Mouse (Mus musculus) limb, embryonic 14.5 days (tissue): ENCODE results near the gene D630023F18Rik. TPM values are rescaled to one million over a fixed set of nuclear protein-coding genes. Genes with fewer than 3 reads are reported as not detected.

Source experiments
- ATAC-seq: fragments of 200-750 bp; cut with Nextera tagmentation; 2 replicates; pipeline ENCODE4 v1.8.0; 2017; ENCODE audit warnings: low read depth, moderate number of reproducible peaks, moderate TSS enrichment; ENCODE audit not compliant: low FRiP score
- DNase-seq: peaks from one replicate; pipeline ENCODE4 v3.0.0-alpha.2; 2015; ENCODE audit warnings: low spot score
- H3K27ac ChIP-seq: fragments of 300-500 bp; sonication (generic); replicated peaks from 2 replicates; pipeline ENCODE4 v1.5.1; 2014; ENCODE audit warnings: low read depth, mild to moderate bottlenecking, low read length, moderate library complexity, mixed read lengths
- H3K27me3 ChIP-seq: fragments of 300-500 bp; sonication (generic); 2 replicates; pipeline ENCODE4 v1.6.1; 2014; ENCODE audit warnings: low read length, mixed read lengths; ENCODE audit not compliant: control insufficient read depth, insufficient read depth
- H3K36me3 ChIP-seq: fragments of 300-500 bp; sonication (generic); 2 replicates; pipeline ENCODE4 v1.6.1; 2014; ENCODE audit warnings: mild to moderate bottlenecking, low read length, moderate library complexity, mixed read lengths; ENCODE audit not compliant: control insufficient read depth, insufficient read depth
- H3K4me1 ChIP-seq: fragments of 300-500 bp; sonication (generic); 2 replicates; pipeline ENCODE4 v1.6.1; 2014; ENCODE audit warnings: antibody characterized with exemption, low read length, mixed read lengths; ENCODE audit not compliant: control insufficient read depth, insufficient read depth
- H3K4me2 ChIP-seq: fragments of 300-500 bp; sonication (generic); replicated peaks from 2 replicates; pipeline ENCODE4 v1.6.1; 2014; ENCODE audit warnings: low read depth, mild to moderate bottlenecking, low read length, moderate library complexity; ENCODE audit not compliant: severe bottlenecking
- H3K4me3 ChIP-seq: fragments of 300-500 bp; sonication (generic); replicated peaks from 2 replicates; pipeline ENCODE4 v1.5.1; 2014; ENCODE audit warnings: low read length
- H3K9ac ChIP-seq: fragments of 300-500 bp; sonication (generic); 2 replicates; pipeline ENCODE4 v1.6.1; 2014; ENCODE audit warnings: mild to moderate bottlenecking, low read depth, low read length, moderate library complexity; ENCODE audit not compliant: severe bottlenecking
- H3K9me3 ChIP-seq: fragments of 300-500 bp; sonication (generic); 2 replicates; pipeline ENCODE4 v1.6.1; 2016; ENCODE audit warnings: low read length; ENCODE audit not compliant: control insufficient read depth
- POLR2A ChIP-seq: fragments of 200-500 bp; IDR thresholded peaks from 2 replicates; pipeline ENCODE4 v1.8.0; 2012; ENCODE audit warnings: inconsistent platforms, mild to moderate bottlenecking, moderate library complexity, borderline replicate concordance; ENCODE audit not compliant: insufficient read depth, insufficient read length; ENCODE audit errors: extremely low read depth
- WGBS: fragments of 180-500 bp; shearing (Covaris S2); extraction: QIAGEN DNeasy Blood & Tissue Kit; methylation state at CpG from one replicate; pipeline ENCODE4 v1.1.7; 2014; 5-methylcytosine and 5-hydroxymethylcytosine counted together
- polyA plus RNA-seq, 2 experiments: library from polyadenylated mRNA; depleted of rRNA in 1 of 2; stranded (reverse) in 1 of 2; unstranded in 1 of 2; fragments of >200 nt; fragmentation: Nextera tagmentation in 1 of 2; extraction: Ambion mirVana in 1 of 2; gene quantifications; 2 replicates each; pipeline versions ENCODE4 v1.2.1 to v1.2.3; 2012 to 2014

The D630023F18Rik gene
- polyA plus RNA-seq, 2 experiments = 0.24 to 0.44 TPM

GRCm38 (mm10) chr1:65088567-65089356, 34.3 kb downstream of the D630023F18Rik start:
- Histone ChIP-seq H3K4me2 (no peak overlapping the region), H3K27me3 (no peaks in the 10 kb centered on the region), H3K9me3 (no peaks in the 10 kb centered on the region), H3K4me3 (no peak overlapping the region), H3K27ac (no peak overlapping the region), H3K9ac (no peak overlapping the region), H3K36me3 (no peaks in the 10 kb centered on the region), H3K4me1 (no peaks in the 10 kb centered on the region)
- WGBS = 71% methylated on average over 6 of the region's 6 CpGs
- ATAC-seq (no peak), DNase-seq (no peak)
- no peak for TF ChIP-seq POLR2A

GRCm38 (mm10) chr1:65082188-65082587, 40.8 kb downstream of the D630023F18Rik start, which contains the start of gene Crygb:
Gene Crygb (minus strand): TSS chr1:65082288.
- Histone ChIP-seq H3K9me3 (no peaks in the 10 kb centered on the region), H3K4me2 (no peak within 1 kb of the TSS), H3K9ac (no peak within 1 kb of the TSS), H3K36me3 (no peaks in the 10 kb centered on the region), H3K4me3 (no peak within 1 kb of the TSS), H3K27ac (no peak within 1 kb of the TSS), H3K27me3 (no peaks in the 10 kb centered on the region), H3K4me1 (no peaks in the 10 kb centered on the region)
- DNase-seq = no peak
- 32% methylated on average over 7 of the region's 7 CpGs for WGBS
- no peak for TF ChIP-seq POLR2A
- ATAC-seq = no peak

- WGBS = 21% methylated on average over 5 of the region's 5 CpGs
- TF ChIP-seq POLR2A = no peak
- Histone ChIP-seq H3K4me3 (no peak overlapping the region), H3K9me3 (no peaks in the 10 kb centered on the region), H3K36me3 (no peaks in the 10 kb centered on the region), H3K4me2 (no peak overlapping the region), H3K27ac (no peak overlapping the region), H3K4me1 (no peaks in the 10 kb centered on the region), H3K9ac (no peak overlapping the region), H3K27me3 (no peaks in the 10 kb centered on the region)
- no peak for DNase-seq
- ATAC-seq = no peak
Observed at GRCm38 (mm10) chr1:65075607-65076006, 47.4 kb downstream of the D630023F18Rik start.

- TF ChIP-seq POLR2A = no peak
- no peak within 1 kb of the TSS for H3K9ac ChIP-seq
- H3K27me3 ChIP-seq = no peaks in the 10 kb centered on the region
- WGBS = 74% methylated on average over 6 of the region's 6 CpGs
- no peak within 1 kb of the TSS for H3K4me3 ChIP-seq
- no peaks in the 10 kb centered on the region for H3K4me1 ChIP-seq
- H3K9me3 ChIP-seq = no peaks in the 10 kb centered on the region
- no peak for DNase-seq
- ATAC-seq = no peak
- no peaks in the 10 kb centered on the region for H3K36me3 ChIP-seq
- no peak within 1 kb of the TSS for H3K27ac ChIP-seq
- H3K4me2 ChIP-seq = no peak within 1 kb of the TSS
Observed at GRCm38 (mm10) chr1:65073589-65073988, 49.4 kb downstream of the D630023F18Rik start, which contains the start of gene Crygc. Gene Crygc (minus strand): TSS chr1:65073689.

GRCm38 (mm10) chr1:65067842-65068241, 55.2 kb downstream of the D630023F18Rik start:
- no peak overlapping the region for H3K4me3 ChIP-seq
- no peaks in the 10 kb centered on the region for H3K27me3 ChIP-seq
- no peak for DNase-seq
- TF ChIP-seq POLR2A = no peak
- no peaks in the 10 kb centered on the region for H3K36me3 ChIP-seq
- H3K27ac ChIP-seq = no peak overlapping the region
- no peaks in the 10 kb centered on the region for H3K9me3 ChIP-seq
- ATAC-seq = no peak
- H3K4me1 ChIP-seq = no peaks in the 10 kb centered on the region
- no peak overlapping the region for H3K9ac ChIP-seq
- H3K4me2 ChIP-seq = no peak overlapping the region
